Mouse (Mus musculus) small intestine, adult 2 months (tissue): ENCODE data around the gene Pfn1.

Source experiments
- CTCF ChIP-seq: fragments of 200-500 bp; IDR thresholded peaks from 2 replicates; pipeline ENCODE4 v1.5.1; 2012; ENCODE audit warnings: low read depth, mild to moderate bottlenecking, control low read depth, inconsistent platforms, low read length, moderate library complexity, mixed read lengths; ENCODE audit not compliant: insufficient replicate concordance, insufficient read length; ENCODE audit errors: extremely low read depth
- POLR2A ChIP-seq: fragments of 200-500 bp; IDR thresholded peaks from 2 replicates; pipeline ENCODE4 v1.6.1; 2012; ENCODE audit warnings: low read depth, mild to moderate bottlenecking, control low read depth, inconsistent platforms, low read length, moderate library complexity

- TF ChIP-seq POLR2A: no peak
- TF ChIP-seq CTCF: no peak
Observed at GRCm38 (mm10) chr11:70674014-70674413, 19.6 kb upstream of the Pfn1 start.
